Mouse (Mus musculus) intestine, embryonic 14.5 days (tissue): ENCODE data around the gene Lrrc56. TPM values are rescaled to one million over a fixed set of nuclear protein-coding genes. Genes with fewer than 3 reads are reported as not detected.

ENCODE experiments used
- ATAC-seq: fragments of 200-750 bp; cut with Nextera tagmentation; replicated peaks from 2 replicates; pipeline ENCODE4 v1.8.0; 2017; ENCODE audit warnings: low read depth, moderate number of reproducible peaks, moderate TSS enrichment, moderate library complexity; ENCODE audit not compliant: low FRiP score, low TSS enrichment
- DNase-seq: peaks from one replicate; pipeline ENCODE4 v3.0.0-alpha.2; 2018; ENCODE audit warnings: low spot score
- H3K27ac ChIP-seq: fragments of 300-500 bp; sonication (generic); 2 replicates; pipeline ENCODE4 v1.5.1; 2014; ENCODE audit warnings: low read depth, mild to moderate bottlenecking, control low read depth
- H3K27me3 ChIP-seq: fragments of 300-500 bp; sonication (generic); replicated peaks from 2 replicates; pipeline ENCODE4 v1.6.1; 2014; ENCODE audit warnings: low read length, control low read depth; ENCODE audit not compliant: control insufficient read depth, insufficient read depth
- H3K36me3 ChIP-seq: fragments of 300-500 bp; sonication (generic); 2 replicates; pipeline ENCODE4 v1.6.1; 2014; ENCODE audit warnings: low read length, control low read depth; ENCODE audit not compliant: control insufficient read depth, insufficient read depth
- H3K4me1 ChIP-seq: fragments of 300-500 bp; sonication (generic); replicated peaks from 2 replicates; pipeline ENCODE4 v1.6.1; 2014; ENCODE audit warnings: low read length, control low read depth, mixed read lengths; ENCODE audit not compliant: control insufficient read depth, insufficient read depth
- H3K4me2 ChIP-seq: fragments of 300-500 bp; sonication (generic); 2 replicates; pipeline ENCODE4 v1.6.1; 2014; ENCODE audit warnings: low read length
- H3K4me3 ChIP-seq: fragments of 300-500 bp; sonication (generic); 2 replicates; pipeline ENCODE4 v1.5.1; 2014; ENCODE audit warnings: low read depth, low read length, control low read depth, mixed read lengths
- H3K9ac ChIP-seq: fragments of 300-500 bp; sonication (generic); 2 replicates; pipeline ENCODE4 v1.6.1; 2014; ENCODE audit warnings: mild to moderate bottlenecking, low read length
- H3K9me3 ChIP-seq: fragments of 300-500 bp; sonication (generic); 2 replicates; pipeline ENCODE4 v1.6.1; 2016; ENCODE audit warnings: low read length, control low read depth; ENCODE audit not compliant: control insufficient read depth
- WGBS: fragments of 180-500 bp; shearing (Covaris S2); extraction: QIAGEN DNeasy Blood & Tissue Kit; methylation state at CpG from one replicate; pipeline ENCODE4 v1.1.7; 2014; 5-methylcytosine and 5-hydroxymethylcytosine counted together
- polyA plus RNA-seq: library from polyadenylated mRNA; unstranded; fragments of >200 nt; fragmentation: Nextera tagmentation; extraction: Ambion mirVana; gene quantifications from 2 replicates; pipeline ENCODE4 v1.2.1, GENCODE M21; 2014

Lrrc56 gene
- polyA plus RNA-seq, 1 experiment from 2014 or later: 3.9 TPM

GRCm38 (mm10) chr7:141217343-141218013 is 23.5 kb downstream of the Lrrc56 start:
- H3K9ac ChIP-seq: no peak overlapping the region

GRCm38 (mm10) chr7:141218141-141218540 is 24.2 kb downstream of the Lrrc56 start:
- Histone ChIP-seq H3K4me3 (no peak overlapping the region), H3K4me2 (peak overlapping the region; percentile 84; the same call in 1 of the 2 replicates), H3K9me3 (no peaks in the 10 kb centered on the region), H3K36me3 (peaks cover 19% of the 10 kb centered on the region), H3K4me1 (peaks cover 42% of the 10 kb centered on the region), H3K27ac (no peak overlapping the region), H3K27me3 (no peaks in the 10 kb centered on the region), H3K9ac (no peak overlapping the region)
- 73% methylated on average over 3 of the region's 3 CpGs for WGBS
- ATAC-seq (no peak), DNase-seq (no peak)

More at GRCm38 (mm10) chr7:141217343-141218013, 23.5 kb downstream of the Lrrc56 start:
- H3K4me1 ChIP-seq: peaks cover 35% of the 10 kb centered on the region
- H3K4me3 ChIP-seq: no peak overlapping the region
- WGBS: 87% methylated on average over 17 of the region's 17 CpGs
- no peak overlapping the region for H3K27ac ChIP-seq
- no peaks in the 10 kb centered on the region for H3K9me3 ChIP-seq
- peaks cover 19% of the 10 kb centered on the region for H3K36me3 ChIP-seq
- peak overlapping the region; percentile 84 for H3K4me2 ChIP-seq
- ATAC-seq (no peak), DNase-seq (no peak)
- no peaks in the 10 kb centered on the region for H3K27me3 ChIP-seq

- Histone ChIP-seq H3K27me3 (no peaks in the 10 kb centered on the region), H3K9ac (no peak overlapping the region), H3K4me3 (no peak overlapping the region), H3K9me3 (no peaks in the 10 kb centered on the region), H3K27ac (no peak overlapping the region), H3K36me3 (peaks cover 19% of the 10 kb centered on the region), H3K4me1 (peaks cover 42% of the 10 kb centered on the region), H3K4me2 (no peak overlapping the region)
- 86% methylated on average over 5 of the region's 5 CpGs for WGBS
- ATAC-seq (no peak), DNase-seq (no peak)
Measured at GRCm38 (mm10) chr7:141218557-141219133, 24.7 kb downstream of the Lrrc56 start.

GRCm38 (mm10) chr7:141219558-141220099 is 25.7 kb downstream of the Lrrc56 start:
- Histone ChIP-seq H3K4me1 (peaks cover 42% of the 10 kb centered on the region), H3K27ac (no peak overlapping the region), H3K4me3 (no peak overlapping the region), H3K9ac (no peak overlapping the region), H3K9me3 (no peaks in the 10 kb centered on the region), H3K4me2 (peak overlapping the region; percentile 56), H3K36me3 (peaks cover 19% of the 10 kb centered on the region), H3K27me3 (no peaks in the 10 kb centered on the region)
- DNase-seq: no peak
- 92% methylated on average over 1 of the region's 1 CpGs for WGBS
- no peak for ATAC-seq

GRCm38 (mm10) chr7:141220377-141220776 is 26.4 kb downstream of the Lrrc56 start:
- H3K27ac ChIP-seq: no peak overlapping the region
- WGBS: 68% methylated on average over 1 of the region's 1 CpGs
- ATAC-seq: no peak

GRCm38 (mm10) chr7:141221249-141222125 is 27.5 kb downstream of the Lrrc56 start:
- Histone ChIP-seq H3K27ac (peak overlapping the region; percentile 88), H3K4me1 (peaks cover 32% of the 10 kb centered on the region), H3K27me3 (no peaks in the 10 kb centered on the region), H3K9me3 (no peaks in the 10 kb centered on the region), H3K4me2 (peak overlapping the region; percentile 56), H3K9ac (peak overlapping the region; percentile 56), H3K4me3 (peak overlapping the region; percentile 59), H3K36me3 (peaks cover 19% of the 10 kb centered on the region)
- DNase-seq (peak; percentile 99), ATAC-seq (peak; percentile 94)
- WGBS: 3% methylated on average over 44 of the region's 44 CpGs

More at GRCm38 (mm10) chr7:141220377-141220776, 26.4 kb downstream of the Lrrc56 start:
- Histone ChIP-seq H3K9me3 (no peaks in the 10 kb centered on the region), H3K4me1 (peaks cover 37% of the 10 kb centered on the region), H3K9ac (no peak overlapping the region; the same call in 1 of the 2 replicates), H3K27me3 (no peaks in the 10 kb centered on the region), H3K4me3 (peak overlapping the region; percentile 59; the same call in 1 of the 2 replicates), H3K4me2 (peak overlapping the region; percentile 56), H3K36me3 (peaks cover 19% of the 10 kb centered on the region)
- DNase-seq: no peak

GRCm38 (mm10) chr7:141222126-141222467 is 28.1 kb downstream of the Lrrc56 start:
- Histone ChIP-seq H3K9me3 (no peaks in the 10 kb centered on the region), H3K27ac (peak overlapping the region; percentile 88), H3K36me3 (peaks cover 19% of the 10 kb centered on the region), H3K27me3 (no peaks in the 10 kb centered on the region), H3K9ac (peak overlapping the region; percentile 37; the same call in 1 of the 2 replicates), H3K4me2 (peak overlapping the region; percentile 56), H3K4me3 (peak overlapping the region; percentile 59; the same call in 1 of the 2 replicates), H3K4me1 (peaks cover 28% of the 10 kb centered on the region)
- DNase-seq (no peak), ATAC-seq (no peak)
- 5% methylated on average over 8 of the region's 8 CpGs for WGBS

- Histone ChIP-seq H3K4me3 (no peak overlapping the region), H3K27ac (peak overlapping the region; percentile 88), H3K36me3 (peaks cover 19% of the 10 kb centered on the region), H3K27me3 (no peaks in the 10 kb centered on the region), H3K9ac (no peak overlapping the region), H3K4me1 (peaks cover 28% of the 10 kb centered on the region), H3K4me2 (peak overlapping the region; percentile 56; the same call in 1 of the 2 replicates), H3K9me3 (no peaks in the 10 kb centered on the region)
- no peak for ATAC-seq
- no peak for DNase-seq
- 85% methylated on average over 4 of the region's 4 CpGs for WGBS
Measured at GRCm38 (mm10) chr7:141222696-141223215, 28.8 kb downstream of the Lrrc56 start.
